Mouse (Mus musculus) NIH3T3 (cell line): ENCODE results near the gene Vwf.

Experiments
- DNase-seq: peaks from one replicate; pipeline ENCODE4 v3.0.0-alpha.2; 2012; ENCODE audit warnings: low read depth

Gene Vwf

GRCm38 (mm10) chr6:125548406-125548805 is 1.8 kb downstream of the Vwf start:
- DNase-seq: no peak

- DNase-seq: no peak
Observed at GRCm38 (mm10) chr6:125550172-125550571, 3.6 kb downstream of the Vwf start.

GRCm38 (mm10) chr6:125552760-125553159 is 6.2 kb downstream of the Vwf start:
- no peak for DNase-seq

- no peak for DNase-seq
Observed at GRCm38 (mm10) chr6:125553551-125553950, 7.0 kb downstream of the Vwf start.

- DNase-seq: no peak
Observed at GRCm38 (mm10) chr6:125558831-125559230, 12.3 kb downstream of the Vwf start.

GRCm38 (mm10) chr6:125561031-125561430 is 14.5 kb downstream of the Vwf start:
- no peak for DNase-seq

- peak; percentile 60 for DNase-seq
Observed at GRCm38 (mm10) chr6:125561521-125561920, 14.9 kb downstream of the Vwf start.

- no peak for DNase-seq
Observed at GRCm38 (mm10) chr6:125564812-125565281, 18.3 kb downstream of the Vwf start.

- no peak for DNase-seq
Observed at GRCm38 (mm10) chr6:125565326-125565725, 18.8 kb downstream of the Vwf start.

- DNase-seq: no peak
Observed at GRCm38 (mm10) chr6:125566656-125567055, 20.1 kb downstream of the Vwf start.

- DNase-seq: no peak
Observed at GRCm38 (mm10) chr6:125568381-125568780, 21.8 kb downstream of the Vwf start.

- peak; percentile 89 for DNase-seq
Observed at GRCm38 (mm10) chr6:125572291-125573188, 26.0 kb downstream of the Vwf start.

- peak; percentile 95 for DNase-seq
Observed at GRCm38 (mm10) chr6:125573189-125573928, 26.8 kb downstream of the Vwf start.

- no peak for DNase-seq
Observed at GRCm38 (mm10) chr6:125575080-125575479, 28.5 kb downstream of the Vwf start.

- peak; percentile 83 for DNase-seq
Observed at GRCm38 (mm10) chr6:125577301-125577700, 30.7 kb downstream of the Vwf start.

GRCm38 (mm10) chr6:125577882-125578646 is 31.5 kb downstream of the Vwf start:
- DNase-seq: peak; percentile 74

- no peak for DNase-seq
Observed at GRCm38 (mm10) chr6:125578647-125579011, 32.1 kb downstream of the Vwf start.

- DNase-seq: no peak
Observed at GRCm38 (mm10) chr6:125579864-125580263, 33.3 kb downstream of the Vwf start.

- DNase-seq: no peak
Observed at GRCm38 (mm10) chr6:125583666-125584065, 37.1 kb downstream of the Vwf start.

- DNase-seq: no peak
Observed at GRCm38 (mm10) chr6:125584266-125584665, 37.7 kb downstream of the Vwf start.

GRCm38 (mm10) chr6:125585579-125585978 is 39.0 kb downstream of the Vwf start:
- peak; percentile 74 for DNase-seq

GRCm38 (mm10) chr6:125586042-125586566 is 39.5 kb downstream of the Vwf start:
- no peak for DNase-seq
